Mouse (Mus musculus): ENCODE results near the gene Tmem132a.

- TF ChIP-seq CTCF (IDR thresholded peaks at IDR 0.05; ENCODE audit: borderline replicate concordance, control insufficient read depth, extremely low read depth, insufficient read depth, low read length, poor library complexity), result no peak
- TF ChIP-seq POLR2A (IDR thresholded peaks at IDR 0.05; ENCODE audit: control insufficient read depth, extremely low read depth, insufficient read depth, low read length, poor library complexity), result no peak
Observed at GRCm38 (mm10) chr19:10813905-10814304, 55.8 kb downstream of the Tmem132a start.
